Mouse (Mus musculus) T-helper 17 cell (primary cell): ENCODE measurements around the gene Tspan5.

Experiments
- in situ Hi-C, 2 experiments: fragments of 300-600 bp; cut with MboI, MseI; formaldehyde crosslinking; loops; 1 replicate in 1 of 2; 2 replicates in 1 of 2; pipeline ENCODE4 v1.15.1; 2025; ENCODE audit warnings: high pct_unique_total_duplicates in 2 of 2

Tspan5 gene

DNA sequence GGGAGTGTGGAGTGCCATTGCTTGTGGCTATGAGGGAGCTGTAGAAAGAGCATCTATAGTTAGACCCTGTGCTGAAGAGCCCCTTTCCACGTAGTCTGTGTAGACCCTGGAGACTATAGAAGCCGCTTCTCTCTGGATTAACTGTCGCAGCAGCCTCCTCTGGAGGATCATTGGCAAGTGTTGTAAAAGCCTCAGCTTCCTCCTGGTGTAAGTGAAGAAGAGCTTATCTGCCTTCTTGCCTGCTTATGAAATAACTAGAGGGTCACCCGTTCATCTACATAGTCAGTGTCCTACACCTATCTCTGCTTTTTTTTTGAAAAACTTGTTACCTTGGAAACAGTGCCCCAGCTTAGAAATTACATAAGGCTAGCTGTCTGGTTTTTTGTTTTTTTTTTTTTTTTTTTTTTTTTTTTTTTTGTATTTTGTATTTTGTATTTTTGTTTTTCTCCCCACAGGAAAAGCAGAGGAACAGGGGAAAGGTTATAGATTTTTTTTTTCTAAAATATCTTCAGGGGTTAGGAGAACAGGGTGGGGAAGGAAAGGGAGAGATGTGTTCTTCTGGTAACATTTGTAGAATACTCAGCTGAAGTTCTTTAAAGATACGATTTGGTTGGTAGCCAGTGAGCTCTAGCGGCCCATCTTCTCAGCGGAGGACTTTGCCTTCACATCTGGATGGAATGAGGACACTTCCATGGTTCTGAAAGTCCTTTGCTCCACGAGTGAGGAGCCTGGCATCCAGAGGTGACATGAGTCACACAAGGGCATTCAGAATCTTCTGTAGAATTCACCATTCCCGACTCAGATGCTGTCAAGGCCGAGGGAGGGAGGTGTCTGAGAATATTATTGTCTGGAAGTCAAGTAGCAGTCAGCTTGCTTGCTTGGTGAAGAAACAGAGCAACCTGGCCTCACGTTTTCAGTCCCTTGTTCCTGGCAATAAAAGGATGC, 62.4 kb downstream of the Tspan5 start:
- in situ Hi-C loops, result no loop called here

DNA sequence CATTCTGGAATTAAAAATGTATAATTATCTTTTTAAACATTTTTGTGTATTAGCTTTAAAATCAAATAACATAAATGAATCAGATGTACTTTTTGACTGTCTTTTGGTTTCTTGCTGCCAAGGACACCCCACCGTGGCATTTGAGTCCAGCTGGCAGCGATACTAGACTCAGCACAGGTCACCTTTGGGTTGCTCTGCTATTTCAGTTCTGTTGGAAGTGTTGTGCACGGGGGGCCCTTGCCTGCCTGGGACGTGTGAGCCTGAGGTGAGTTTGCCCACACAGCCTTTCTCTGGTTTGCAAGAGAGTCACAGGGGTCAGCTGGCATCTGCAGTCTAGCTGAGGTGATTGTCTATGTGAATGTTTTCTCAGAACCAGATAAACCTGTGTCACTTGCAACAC, 65.8 kb downstream of the Tspan5 start:
- in situ Hi-C loops, result no loop called here

DNA sequence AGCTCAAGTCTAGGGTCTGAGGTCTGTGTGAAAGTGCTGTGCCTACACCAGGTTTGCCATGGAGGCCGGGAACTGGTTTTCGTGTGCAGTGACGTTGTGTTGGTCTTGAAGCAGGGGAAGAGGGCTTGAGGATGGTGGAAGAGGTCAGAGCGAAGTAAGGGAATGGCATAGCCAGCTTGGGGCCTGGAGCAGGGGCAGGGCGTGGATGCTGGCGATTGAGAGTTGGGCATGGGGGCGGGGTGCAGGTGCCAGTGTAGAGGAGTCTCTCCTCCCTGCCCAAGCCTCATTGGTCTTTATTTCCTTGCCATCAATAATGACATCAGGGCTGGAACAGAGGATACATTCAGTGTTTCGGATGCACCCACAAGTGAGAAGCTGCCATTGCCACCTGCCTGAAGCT, 67.5 kb downstream of the Tspan5 start:
- in situ Hi-C loops, result no loop called here

DNA sequence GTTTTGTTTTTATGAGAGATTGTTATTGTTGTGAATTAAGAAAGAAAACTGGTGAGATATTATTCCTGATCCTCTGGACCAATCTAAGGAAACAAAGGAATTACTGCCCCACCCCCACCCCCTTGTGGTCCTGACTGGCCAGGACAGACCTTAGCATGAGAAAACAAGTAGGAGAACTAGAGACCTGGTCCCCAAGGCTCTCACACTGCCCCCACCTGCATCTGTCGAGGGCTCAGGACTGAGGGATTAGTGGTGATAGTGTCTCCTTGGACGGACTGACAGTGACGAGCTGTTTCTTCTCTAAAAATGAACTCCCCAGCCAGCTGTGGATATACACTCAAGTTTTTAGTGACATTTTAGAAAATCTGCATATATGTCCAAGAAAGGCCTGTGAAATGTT, 70.6 kb downstream of the Tspan5 start:
- in situ Hi-C loops, result no loop called here

DNA sequence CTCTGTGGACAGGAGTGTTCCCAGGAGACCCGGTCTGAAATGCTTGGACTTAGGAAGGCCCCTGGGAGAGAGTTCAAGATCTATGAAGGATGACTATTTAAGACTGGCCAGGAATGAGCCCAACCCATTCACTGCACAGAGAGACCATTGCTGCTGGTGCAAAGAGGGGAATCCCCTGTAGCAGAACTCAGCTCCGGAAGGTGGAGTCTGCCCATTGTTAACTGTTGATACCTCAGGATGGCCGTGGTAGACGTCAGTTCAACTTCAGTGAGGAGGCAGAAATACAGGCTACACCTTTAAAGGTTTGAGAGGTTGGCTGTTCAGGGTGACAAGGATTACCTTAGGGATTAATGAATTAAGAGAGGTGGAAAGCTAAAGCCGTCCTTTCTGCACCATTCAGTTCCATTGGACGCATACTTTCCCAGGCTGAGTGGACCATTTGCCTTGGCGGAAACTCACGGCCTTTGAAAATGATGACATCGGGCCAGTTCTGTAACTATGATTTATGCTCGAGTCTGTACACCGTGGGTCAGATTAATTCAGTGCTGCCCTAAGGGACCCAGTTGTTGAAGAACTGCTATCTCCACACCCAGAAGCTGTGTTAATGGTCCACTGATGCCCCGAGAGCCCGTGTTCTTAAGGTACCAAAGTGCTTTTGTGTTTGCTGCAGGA, 71.3 kb downstream of the Tspan5 start:
- in situ Hi-C loops, result no loop called here

DNA sequence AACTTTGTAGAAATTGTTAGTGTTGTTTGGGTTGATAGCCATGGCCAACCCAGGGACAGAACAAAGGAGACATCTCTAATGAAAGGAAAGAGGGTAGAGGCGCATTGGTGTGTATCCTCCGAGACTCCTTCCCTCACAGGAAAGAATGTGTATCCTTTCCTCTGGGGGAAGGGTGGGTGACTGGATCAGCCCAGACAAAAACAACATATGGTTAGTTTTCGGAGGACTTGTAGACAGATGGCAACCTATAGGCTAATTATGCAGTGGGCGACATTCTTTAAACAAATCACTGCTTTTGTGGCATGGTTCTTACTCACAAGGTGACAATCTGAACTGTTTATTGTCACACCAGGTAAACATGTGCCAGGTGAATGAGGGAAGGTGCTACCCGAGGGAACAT, 72.5 kb downstream of the Tspan5 start:
- in situ Hi-C loops, result no loop called here

DNA sequence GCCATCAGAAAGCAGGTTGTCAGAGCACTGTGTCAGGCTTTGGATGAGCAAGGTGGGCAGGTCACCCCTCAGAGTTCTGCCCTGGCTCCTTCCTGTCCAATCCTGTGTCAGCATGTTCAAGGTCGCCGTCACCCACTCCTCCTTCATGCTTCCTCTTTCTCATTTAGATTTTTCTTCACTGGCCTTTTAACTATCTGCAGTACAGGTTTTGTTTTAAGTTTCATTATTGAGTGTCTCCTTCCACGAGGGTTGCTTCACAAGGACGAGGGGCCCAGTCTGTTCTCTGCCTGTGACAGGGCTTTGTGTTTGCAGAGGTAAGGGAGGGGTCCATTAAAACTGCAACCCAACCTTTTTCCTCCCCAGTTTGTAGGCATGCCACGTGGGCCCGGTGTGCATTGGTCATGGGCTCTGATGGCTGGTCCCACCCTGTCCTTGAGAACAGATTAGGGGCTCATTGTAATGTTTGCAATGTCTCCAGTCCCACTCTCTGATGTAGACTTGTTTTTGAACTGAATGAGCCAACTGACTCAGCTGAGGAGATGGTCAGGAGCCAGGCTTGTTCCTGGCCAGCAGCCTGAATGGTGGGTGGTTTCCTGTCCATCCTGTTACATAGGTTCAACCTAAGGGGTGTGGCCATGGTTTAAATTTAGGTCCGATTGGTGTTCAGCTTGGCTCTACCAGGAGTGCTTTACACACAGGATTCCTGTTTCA, 73.3 kb downstream of the Tspan5 start:
- in situ Hi-C loops, result no loop called here

DNA sequence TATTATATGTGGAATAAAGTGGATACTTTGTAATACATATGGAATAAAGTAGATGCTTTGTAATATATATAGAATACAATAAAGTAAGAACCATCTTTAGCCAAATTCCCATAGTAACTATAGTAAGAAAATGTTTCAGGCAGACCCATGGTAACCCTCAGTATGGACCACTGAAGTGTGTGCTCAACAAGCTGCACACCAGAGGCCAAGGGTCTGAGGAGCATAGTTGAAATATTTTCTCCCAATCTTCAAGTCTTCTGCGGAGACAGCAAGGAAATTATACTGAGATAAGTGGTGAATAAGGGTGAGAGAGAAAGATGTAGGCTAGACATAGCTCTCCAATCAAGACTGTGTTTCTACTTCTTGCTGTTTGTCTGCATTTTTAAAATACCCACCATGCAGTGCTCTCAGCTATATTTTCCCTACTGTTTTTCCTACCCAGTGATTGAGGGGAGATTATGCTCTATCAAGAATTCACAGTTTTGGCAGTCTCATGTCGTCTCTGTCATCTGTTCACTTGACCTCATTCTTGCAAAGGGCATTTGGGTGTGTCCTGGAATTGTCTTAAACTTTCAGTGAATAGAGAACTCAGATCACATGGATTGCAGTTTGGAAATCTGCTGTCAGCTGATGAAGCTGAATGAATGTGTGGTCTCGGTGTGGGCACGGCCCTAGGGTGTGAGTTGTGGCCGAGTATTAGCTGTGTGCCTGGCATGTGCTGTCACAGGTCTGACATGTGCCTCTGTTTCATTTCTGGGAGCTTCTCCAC, 75.1 kb downstream of the Tspan5 start:
- in situ Hi-C loops, result no loop called here

DNA sequence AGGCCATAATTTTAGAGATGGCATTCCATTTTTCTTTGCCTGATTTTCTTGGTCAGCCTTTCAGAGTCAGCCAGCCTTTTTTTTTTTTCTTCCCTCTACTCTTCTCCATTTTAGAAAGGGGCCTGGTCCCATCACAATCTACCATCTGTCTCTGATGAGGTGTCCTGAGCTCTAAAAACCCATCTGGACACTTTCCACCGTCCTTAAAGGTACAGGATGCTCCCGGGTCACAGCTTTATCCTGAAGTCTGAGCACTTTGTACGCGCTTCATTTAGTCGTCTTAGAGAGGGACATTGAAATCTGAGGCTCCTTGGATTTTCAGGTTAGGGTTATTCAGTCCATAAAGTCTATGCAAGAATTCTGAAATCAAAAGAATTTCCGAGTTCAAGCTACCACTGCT, 77.9 kb downstream of the Tspan5 start:
- in situ Hi-C loops, result loop anchor here in 1 of 2 experiments (10.0 kb wide), 1 partner anchor 175 kb away; no protein-coding TSS in a partner anchor

DNA sequence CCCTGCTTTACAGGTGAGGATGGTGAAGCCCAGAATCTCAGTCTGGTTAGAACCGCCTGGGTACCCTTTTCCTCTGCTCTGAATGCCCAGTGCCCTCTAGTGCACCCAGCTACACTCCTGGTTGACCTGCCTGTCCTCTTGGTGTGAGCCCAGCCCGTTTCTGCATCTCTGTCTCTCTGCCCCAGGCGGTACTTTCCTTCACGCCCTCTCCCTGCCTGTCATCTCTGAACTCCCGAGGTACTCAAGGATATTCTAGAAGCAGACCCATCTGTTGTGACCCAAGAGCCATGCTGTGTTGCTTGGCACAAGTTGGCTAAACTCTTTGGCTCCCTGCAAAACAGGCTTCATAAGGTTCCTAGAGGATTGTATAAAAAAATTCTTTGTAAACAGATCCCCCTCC, 78.3 kb downstream of the Tspan5 start:
- in situ Hi-C loops, result loop anchor here in 1 of 2 experiments (10.0 kb wide), 1 partner anchor 175 kb away; no protein-coding TSS in a partner anchor

DNA sequence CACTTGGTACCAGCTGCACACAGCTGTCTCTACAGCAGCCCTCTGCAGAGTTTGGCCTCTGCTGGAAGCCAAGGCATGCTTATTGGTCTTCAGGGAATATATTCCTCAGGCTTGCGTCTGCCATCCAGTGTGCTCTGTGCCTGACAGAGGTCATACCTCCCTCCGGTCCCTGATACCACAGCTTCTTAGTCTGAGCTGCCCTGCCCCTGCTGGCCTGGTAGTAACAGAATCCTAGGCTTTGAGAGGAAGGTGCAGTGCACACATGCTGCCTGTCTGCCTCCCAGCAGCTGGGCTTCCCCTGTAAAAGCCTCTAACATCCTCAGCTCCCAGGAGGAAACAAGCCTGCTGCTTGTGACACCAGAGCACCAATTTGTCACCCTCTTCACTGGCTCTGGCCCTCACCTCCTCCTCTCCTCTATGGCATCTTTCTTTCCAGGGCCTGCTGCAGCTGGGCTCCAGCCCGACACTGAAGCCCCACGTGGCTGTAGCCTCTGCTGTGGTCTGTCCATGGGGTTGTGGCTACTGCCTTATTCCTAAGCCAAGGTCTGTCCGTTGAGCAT, 80.0 kb downstream of the Tspan5 start:
- in situ Hi-C loops, result loop anchor here in 1 of 2 experiments (10.0 kb wide), 1 partner anchor 177 kb away; no protein-coding TSS in a partner anchor

DNA sequence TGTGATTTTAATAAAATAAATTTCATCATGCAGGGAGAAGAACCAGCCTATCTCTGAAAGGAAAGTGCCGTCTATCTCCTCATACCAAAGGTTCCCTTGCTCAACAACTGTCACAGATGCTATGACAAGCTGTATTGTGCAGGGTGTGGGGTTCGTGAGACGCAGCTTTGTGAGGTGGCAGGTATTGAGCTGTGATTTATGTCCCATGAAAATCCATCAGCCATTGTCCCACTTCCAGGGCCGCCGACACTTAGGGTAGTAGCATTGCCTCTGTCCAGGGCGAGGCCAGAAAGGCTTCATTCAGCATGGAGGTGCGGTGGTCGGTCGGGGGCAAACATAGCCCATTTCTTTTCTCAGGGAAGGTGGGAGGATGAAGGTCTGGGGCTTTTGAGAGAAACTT, 81.9 kb downstream of the Tspan5 start:
- in situ Hi-C loops, result loop anchor here in 1 of 2 experiments (10.0 kb wide), 1 partner anchor 179 kb away; no protein-coding TSS in a partner anchor

DNA sequence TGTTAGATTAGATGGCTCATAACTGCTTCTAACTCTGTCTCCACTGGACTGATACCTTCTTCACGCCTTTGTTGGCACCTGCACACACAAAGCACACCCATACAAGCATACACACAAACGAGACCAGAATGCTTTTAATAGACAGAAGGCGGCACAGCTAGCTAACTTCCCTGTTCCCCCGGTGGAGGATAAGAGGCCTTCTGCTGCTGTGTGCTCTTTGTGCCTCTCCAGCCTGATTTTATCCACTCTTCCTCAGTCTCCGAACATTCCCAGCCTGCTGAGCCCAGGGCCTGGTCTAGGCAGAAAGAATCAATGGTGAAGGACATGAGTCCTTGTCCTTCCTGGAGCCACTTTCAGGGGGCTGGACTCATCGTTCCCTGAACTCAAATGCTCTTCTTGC, 83.3 kb downstream of the Tspan5 start:
- in situ Hi-C loops, result loop anchor here in 1 of 2 experiments (10.0 kb wide), 1 partner anchor 180 kb away; no protein-coding TSS in a partner anchor

DNA sequence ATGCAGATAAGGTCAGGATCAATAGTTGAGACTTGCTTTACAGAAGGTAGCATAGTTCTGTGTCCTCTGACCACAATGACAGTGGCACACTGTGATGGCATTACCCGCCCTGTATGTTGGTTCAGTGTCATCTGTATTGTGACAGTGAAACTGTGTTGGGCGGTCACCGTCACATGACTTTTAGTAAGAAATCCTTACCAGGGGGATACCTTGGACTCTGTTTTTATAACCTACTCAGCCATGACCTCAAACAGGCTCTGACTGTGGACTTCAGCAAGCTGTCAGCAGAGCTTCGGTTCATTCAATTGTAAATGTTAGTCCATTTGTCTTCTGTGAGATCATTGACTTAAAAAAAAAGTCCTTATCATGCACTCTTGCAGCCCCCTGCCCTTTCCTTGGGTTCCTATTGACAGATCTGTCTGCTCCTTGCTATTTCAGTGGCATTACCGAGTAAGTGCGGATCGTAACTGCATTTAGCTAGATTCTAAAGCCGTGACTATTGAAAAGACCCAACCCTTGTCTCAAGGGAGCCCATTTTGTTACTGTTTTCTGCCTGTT, 84.3 kb downstream of the Tspan5 start:
- in situ Hi-C loops, result loop anchor here in 1 of 2 experiments (10.0 kb wide), 1 partner anchor 182 kb away; no protein-coding TSS in a partner anchor

DNA sequence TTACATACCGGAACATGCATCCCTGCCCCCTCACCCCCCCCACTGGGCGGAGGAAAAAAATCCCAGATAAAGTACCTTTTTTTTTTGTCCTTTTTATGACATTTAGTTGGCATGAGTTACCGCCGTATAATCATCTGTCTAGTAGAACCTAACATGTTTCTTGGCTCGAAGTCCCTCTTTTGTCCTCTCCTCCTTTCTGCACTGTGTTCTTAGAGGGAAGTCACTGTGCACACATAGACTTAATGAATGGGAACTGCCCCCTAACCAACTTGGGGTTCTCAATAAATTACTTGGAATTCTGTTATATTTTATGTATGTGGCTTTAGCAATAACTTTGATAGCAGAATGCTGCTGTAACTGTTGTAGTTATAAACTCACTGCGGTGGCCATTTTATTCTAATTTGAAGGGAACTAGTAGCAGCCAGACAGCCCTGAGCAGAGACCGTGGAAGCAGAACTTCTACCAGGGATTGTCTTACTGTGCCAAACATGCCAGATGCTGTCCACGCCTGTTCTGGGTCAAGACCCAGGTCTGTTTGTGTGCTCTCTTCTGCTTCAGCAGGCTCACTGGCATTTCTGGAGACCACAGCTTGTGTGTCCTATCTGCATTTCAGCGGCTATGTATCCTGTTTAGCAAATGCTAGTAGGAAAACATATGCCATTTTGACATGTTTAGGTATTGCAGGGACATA, 91.0 kb downstream of the Tspan5 start:
- in situ Hi-C loops, result no loop called here

DNA sequence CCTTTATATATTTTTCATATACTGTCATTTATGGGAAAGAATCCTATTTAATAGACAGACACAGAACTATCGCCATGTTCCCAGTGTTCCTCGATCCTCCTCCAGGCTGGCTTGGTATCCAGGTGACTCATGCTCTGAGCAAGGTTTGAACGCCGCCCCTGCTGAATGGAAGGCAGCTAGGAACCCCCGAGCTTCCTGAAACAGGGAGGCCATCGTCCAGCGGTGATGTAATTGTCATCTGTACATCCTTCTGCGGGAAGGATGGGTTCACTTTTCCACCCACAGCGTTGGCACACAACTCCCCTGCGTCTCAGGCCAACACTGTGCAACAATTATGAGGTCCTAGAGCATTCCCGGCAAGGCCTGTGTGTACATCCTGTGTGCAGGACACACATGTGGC, 92.2 kb downstream of the Tspan5 start:
- in situ Hi-C loops, result no loop called here

DNA sequence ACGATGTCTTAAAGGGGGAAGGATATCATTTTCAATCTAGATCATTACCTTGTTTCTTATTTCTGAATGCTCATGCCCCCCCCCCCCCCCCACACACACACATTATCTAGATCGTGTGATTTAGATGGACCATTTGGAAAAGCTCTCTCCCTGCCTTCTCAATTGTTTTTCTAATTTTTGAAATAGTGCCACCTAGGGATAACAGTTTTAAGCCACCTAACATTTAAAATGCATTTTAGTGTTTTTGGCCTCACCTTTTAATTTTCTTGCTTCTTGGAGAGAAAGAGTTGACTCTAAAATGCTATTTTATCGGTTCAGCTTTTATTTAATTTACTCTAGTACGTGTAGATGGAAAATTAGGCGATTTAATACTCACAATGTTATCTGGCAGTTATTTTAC, 94.9 kb downstream of the Tspan5 start:
- in situ Hi-C loops, result no loop called here

DNA sequence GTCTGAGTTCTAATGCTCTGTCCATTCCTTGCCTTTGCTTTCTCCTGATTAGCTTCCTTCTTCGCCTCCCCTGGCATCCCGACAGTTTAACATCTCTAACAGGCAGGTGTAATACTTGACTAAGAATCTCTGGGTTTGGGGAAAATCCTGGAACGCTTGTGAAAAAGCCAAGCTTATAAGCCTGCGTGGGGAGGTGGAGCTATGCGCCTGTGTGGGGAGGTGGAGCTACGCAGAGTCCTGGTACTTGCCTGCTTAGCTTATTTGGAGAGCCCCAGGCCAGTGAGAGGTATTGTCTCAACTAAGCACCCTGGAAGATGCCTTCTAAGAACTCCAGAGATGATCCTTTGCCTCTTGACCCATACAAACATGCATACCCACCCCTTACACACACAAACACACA, 95.7 kb downstream of the Tspan5 start:
- in situ Hi-C loops, result no loop called here

DNA sequence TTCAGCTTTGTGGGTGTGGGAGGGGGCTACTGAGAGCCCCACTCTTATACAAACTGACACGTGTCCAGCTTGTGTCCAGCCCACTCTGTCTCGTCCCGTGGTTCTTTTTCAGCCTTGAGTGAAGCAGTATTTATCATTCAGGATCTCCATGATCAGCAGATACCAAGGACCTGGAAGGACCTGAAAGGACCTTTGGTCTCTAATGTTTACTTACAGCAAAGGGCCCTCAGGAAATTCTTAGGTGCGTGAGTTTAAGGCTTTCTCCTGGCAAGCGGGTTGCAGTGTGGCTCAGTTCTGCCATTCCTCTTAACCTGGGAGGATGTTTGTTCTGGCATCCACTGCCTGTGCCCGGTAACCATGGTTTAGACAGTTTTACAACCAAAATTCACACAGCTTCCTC, 97.7 kb downstream of the Tspan5 start:
- in situ Hi-C loops, result no loop called here

DNA sequence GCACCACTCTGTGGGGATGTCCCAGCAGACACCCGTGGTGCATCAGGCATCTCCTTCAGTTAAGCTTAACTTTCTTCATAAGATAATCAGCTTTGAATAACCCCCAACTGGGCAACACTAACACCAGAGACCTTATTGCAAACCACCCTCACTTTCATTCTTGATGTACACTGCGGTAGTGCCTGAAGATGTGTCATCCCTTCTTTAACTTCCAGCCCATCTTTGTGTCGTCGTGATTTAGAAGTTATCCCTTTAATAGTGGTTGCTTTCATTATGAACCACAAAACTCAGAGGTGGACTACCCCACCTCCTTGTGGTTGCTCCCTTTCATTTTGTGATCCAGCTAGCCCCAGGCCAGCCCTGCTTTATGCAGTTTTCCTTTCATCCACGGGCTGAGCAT, 99.3 kb downstream of the Tspan5 start:
- in situ Hi-C loops, result no loop called here
